Mouse (Mus musculus): ENCODE measurements at regions not wholly inside any gene's neighbourhood (a gene's known extent, or its start where the extent isn't known, plus 50 kb on each side); places are given as distances from the start of the nearest gene placed in this dataset.

DNA sequence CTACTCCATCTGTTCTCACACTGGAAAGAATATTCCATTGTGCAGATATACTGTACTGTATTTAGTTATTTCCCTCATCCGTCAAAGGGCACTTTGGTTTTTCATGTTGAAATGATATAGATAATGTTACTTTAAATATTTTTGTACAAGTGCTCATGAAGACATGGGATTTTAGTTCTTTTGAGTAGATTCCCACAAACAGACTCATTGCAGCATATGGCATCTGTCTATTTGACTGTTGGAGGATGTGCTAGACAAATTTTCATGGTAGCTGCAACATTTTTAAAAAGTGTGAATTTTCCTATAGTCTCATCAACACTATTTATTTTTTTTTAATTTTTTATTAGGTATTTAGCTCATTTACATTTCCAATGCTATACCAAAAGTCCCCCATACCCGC, 502.5 kb downstream of the Hdgfl1 start:
- H3K9ac ChIP-seq (replicated peaks) = no peak overlapping the region
- H3K36me3 ChIP-seq = no peaks in the 10 kb centered on the region
- H3K4me3 ChIP-seq (replicated peaks) = no peak overlapping the region
- no peaks in the 10 kb centered on the region for H3K9me3 ChIP-seq
- WGBS = 94% methylated on average over 2 of the region's 2 CpGs
- no peak for ATAC-seq (ENCODE audit: insufficient number of reproducible peaks, insufficient read depth, low FRiP score, low TSS enrichment, low read depth)
- H3K27ac ChIP-seq = no peak overlapping the region
- no peaks in the 10 kb centered on the region for H3K4me1 ChIP-seq (replicated peaks)
- H3K4me2 ChIP-seq = no peak overlapping the region
- H3K27me3 ChIP-seq = no peaks in the 10 kb centered on the region

GRCm38 (mm10) chr13:26235941-26236340, 534.0 kb downstream of the Hdgfl1 start:
- no peak for ATAC-seq (ENCODE audit: insufficient number of reproducible peaks, insufficient read depth, low FRiP score, low TSS enrichment, low read depth)
- no peaks in the 10 kb centered on the region for H3K4me1 ChIP-seq (replicated peaks)
- H3K9ac ChIP-seq (replicated peaks) = no peak overlapping the region
- 71% methylated on average over 5 of the region's 5 CpGs for WGBS
- no peak overlapping the region for H3K27ac ChIP-seq
- no peak overlapping the region for H3K4me2 ChIP-seq
- H3K4me3 ChIP-seq (replicated peaks) = no peak overlapping the region
- no peaks in the 10 kb centered on the region for H3K36me3 ChIP-seq
- no peaks in the 10 kb centered on the region for H3K9me3 ChIP-seq
- H3K27me3 ChIP-seq = no peaks in the 10 kb centered on the region

GRCm38 (mm10) chr13:26234703-26235102, 535.3 kb downstream of the Hdgfl1 start:
- ATAC-seq (ENCODE audit: insufficient number of reproducible peaks, insufficient read depth, low FRiP score, low TSS enrichment, low read depth) = no peak
- Histone ChIP-seq H3K4me1 (replicated peaks) (no peaks in the 10 kb centered on the region), H3K4me2 (no peak overlapping the region), H3K4me3 (replicated peaks) (no peak overlapping the region), H3K36me3 (no peaks in the 10 kb centered on the region), H3K9me3 (no peaks in the 10 kb centered on the region), H3K9ac (replicated peaks) (no peak overlapping the region), H3K27me3 (no peaks in the 10 kb centered on the region), H3K27ac (no peak overlapping the region)
- WGBS = 71% methylated on average over 1 of the region's 1 CpGs

DNA sequence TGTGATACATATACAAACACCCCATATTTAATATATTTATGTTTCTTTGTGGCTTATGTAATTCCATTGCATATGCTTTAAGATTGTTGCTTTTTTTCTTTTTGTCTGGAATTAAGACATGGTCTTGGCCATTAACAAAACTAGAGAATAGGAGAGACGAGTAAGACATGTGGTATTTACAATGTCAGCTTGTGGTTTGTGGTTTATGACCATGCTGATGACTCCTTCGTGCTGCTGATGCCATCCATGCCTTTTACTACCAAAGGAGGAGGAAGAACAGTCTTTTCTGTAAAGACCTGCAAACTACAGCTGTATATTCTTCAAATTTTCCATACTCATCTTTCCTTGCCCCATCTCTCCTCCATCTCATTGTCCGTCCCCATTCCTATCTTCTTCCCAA, 552.7 kb downstream of the Hdgfl1 start:
- Histone ChIP-seq H3K27me3 (no peaks in the 10 kb centered on the region), H3K4me1 (replicated peaks) (no peaks in the 10 kb centered on the region), H3K27ac (no peak overlapping the region), H3K36me3 (no peaks in the 10 kb centered on the region), H3K9ac (replicated peaks) (no peak overlapping the region), H3K4me2 (no peak overlapping the region), H3K4me3 (replicated peaks) (no peak overlapping the region), H3K9me3 (no peaks in the 10 kb centered on the region)
- ATAC-seq (ENCODE audit: insufficient number of reproducible peaks, insufficient read depth, low FRiP score, low TSS enrichment, low read depth) = no peak
- WGBS = 53% methylated on average over 3 of the region's 3 CpGs

DNA sequence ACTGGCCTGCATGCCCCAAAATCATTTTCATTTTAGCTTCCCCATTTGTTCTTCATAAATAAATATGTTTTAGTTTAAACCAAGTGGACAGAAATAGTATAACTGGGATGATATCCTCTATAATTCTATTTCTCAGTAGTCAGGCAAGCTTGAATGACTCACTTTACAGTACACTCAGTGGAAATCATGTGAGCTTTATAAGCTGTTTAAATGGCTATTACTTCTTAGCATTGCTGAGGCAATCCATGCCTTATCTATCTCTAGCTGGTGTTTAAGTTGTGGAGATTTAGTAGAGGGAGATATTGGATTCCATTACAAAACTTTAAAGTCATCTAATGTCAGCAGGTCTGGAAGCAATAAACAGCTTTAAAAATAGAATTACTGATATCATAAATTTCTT, 553.4 kb downstream of the Hdgfl1 start:
- Histone ChIP-seq H3K9me3 (no peaks in the 10 kb centered on the region), H3K4me3 (replicated peaks) (no peak overlapping the region), H3K4me1 (replicated peaks) (no peaks in the 10 kb centered on the region), H3K4me2 (no peak overlapping the region), H3K36me3 (no peaks in the 10 kb centered on the region), H3K27me3 (no peaks in the 10 kb centered on the region), H3K27ac (no peak overlapping the region), H3K9ac (replicated peaks) (no peak overlapping the region)
- no peak for ATAC-seq (ENCODE audit: insufficient number of reproducible peaks, insufficient read depth, low FRiP score, low TSS enrichment, low read depth)

GRCm38 (mm10) chr13:26205532-26206105, 564.3 kb downstream of the Hdgfl1 start:
- no peak overlapping the region for H3K4me3 ChIP-seq (replicated peaks)
- H3K4me2 ChIP-seq = no peak overlapping the region
- H3K36me3 ChIP-seq = no peaks in the 10 kb centered on the region
- no peak overlapping the region for H3K9ac ChIP-seq (replicated peaks)
- 70% methylated on average over 1 of the region's 1 CpGs for WGBS
- no peak overlapping the region for H3K27ac ChIP-seq
- H3K27me3 ChIP-seq = no peaks in the 10 kb centered on the region
- no peaks in the 10 kb centered on the region for H3K9me3 ChIP-seq
- ATAC-seq (ENCODE audit: insufficient number of reproducible peaks, insufficient read depth, low FRiP score, low TSS enrichment, low read depth) = no peak
- 0 out of 2 replicates have a peak, but pooled peaks cover 3% of the 10 kb centered on the region for H3K4me1 ChIP-seq (replicated peaks)

DNA sequence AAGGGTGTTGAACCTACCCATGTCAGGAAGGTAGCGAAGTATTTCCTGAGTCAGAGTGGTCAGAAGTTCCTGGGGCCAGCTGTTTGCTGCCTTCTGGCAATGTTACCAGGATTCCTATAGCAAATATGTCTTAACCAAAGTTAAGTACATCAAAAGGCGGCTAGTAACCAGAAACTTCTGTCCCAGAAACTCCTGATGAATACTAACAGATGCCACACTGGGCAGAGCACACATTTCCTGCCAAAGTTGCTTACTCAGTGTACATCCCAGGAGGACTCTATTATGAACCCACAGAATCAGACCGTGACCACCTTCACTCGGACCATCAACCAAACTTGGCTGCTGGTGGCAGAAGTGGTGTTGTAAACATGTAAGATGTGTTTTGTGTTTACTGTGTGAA, 575.3 kb downstream of the Hdgfl1 start:
- no peak for ATAC-seq (ENCODE audit: insufficient number of reproducible peaks, insufficient read depth, low FRiP score, low TSS enrichment, low read depth)
- Histone ChIP-seq H3K27me3 (no peaks in the 10 kb centered on the region), H3K27ac (no peak overlapping the region), H3K36me3 (no peaks in the 10 kb centered on the region), H3K4me2 (no peak overlapping the region), H3K9me3 (no peaks in the 10 kb centered on the region), H3K9ac (replicated peaks) (no peak overlapping the region), H3K4me1 (replicated peaks) (no peaks in the 10 kb centered on the region), H3K4me3 (replicated peaks) (no peak overlapping the region)
- WGBS = 73% methylated on average over 4 of the region's 4 CpGs

GRCm38 (mm10) chr13:26183879-26184278, 586.1 kb downstream of the Hdgfl1 start:
- no peak overlapping the region for H3K9ac ChIP-seq (replicated peaks)
- no peak overlapping the region for H3K27ac ChIP-seq
- no peaks in the 10 kb centered on the region for H3K9me3 ChIP-seq
- no peaks in the 10 kb centered on the region for H3K4me1 ChIP-seq (replicated peaks)
- no peak for ATAC-seq (ENCODE audit: insufficient number of reproducible peaks, insufficient read depth, low FRiP score, low TSS enrichment, low read depth)
- WGBS = 85% methylated on average over 4 of the region's 4 CpGs
- H3K4me2 ChIP-seq = no peak overlapping the region
- H3K27me3 ChIP-seq = no peaks in the 10 kb centered on the region
- no peak overlapping the region for H3K4me3 ChIP-seq (replicated peaks)
- no peaks in the 10 kb centered on the region for H3K36me3 ChIP-seq

- no peak for ATAC-seq (ENCODE audit: insufficient number of reproducible peaks, insufficient read depth, low FRiP score, low TSS enrichment, low read depth)
- Histone ChIP-seq H3K27me3 (no peaks in the 10 kb centered on the region), H3K4me2 (no peak overlapping the region), H3K9me3 (no peaks in the 10 kb centered on the region), H3K4me3 (replicated peaks) (no peak overlapping the region), H3K9ac (replicated peaks) (no peak overlapping the region), H3K36me3 (no peaks in the 10 kb centered on the region), H3K4me1 (replicated peaks) (no peaks in the 10 kb centered on the region), H3K27ac (no peak overlapping the region)
- WGBS = 89% methylated on average over 2 of the region's 2 CpGs
Observed at GRCm38 (mm10) chr13:26171891-26172482, 598.0 kb downstream of the Hdgfl1 start.

- WGBS = 68% methylated on average over 2 of the region's 2 CpGs
- no peak overlapping the region for H3K9ac ChIP-seq (replicated peaks)
- no peak overlapping the region for H3K4me2 ChIP-seq
- H3K36me3 ChIP-seq = no peaks in the 10 kb centered on the region
- no peaks in the 10 kb centered on the region for H3K27me3 ChIP-seq
- no peak for ATAC-seq (ENCODE audit: insufficient number of reproducible peaks, insufficient read depth, low FRiP score, low TSS enrichment, low read depth)
- H3K9me3 ChIP-seq = no peaks in the 10 kb centered on the region
- H3K4me3 ChIP-seq (replicated peaks) = no peak overlapping the region
- H3K4me1 ChIP-seq (replicated peaks) = no peaks in the 10 kb centered on the region
- no peak overlapping the region for H3K27ac ChIP-seq
Observed at GRCm38 (mm10) chr13:26169641-26170040, 600.3 kb downstream of the Hdgfl1 start.

DNA sequence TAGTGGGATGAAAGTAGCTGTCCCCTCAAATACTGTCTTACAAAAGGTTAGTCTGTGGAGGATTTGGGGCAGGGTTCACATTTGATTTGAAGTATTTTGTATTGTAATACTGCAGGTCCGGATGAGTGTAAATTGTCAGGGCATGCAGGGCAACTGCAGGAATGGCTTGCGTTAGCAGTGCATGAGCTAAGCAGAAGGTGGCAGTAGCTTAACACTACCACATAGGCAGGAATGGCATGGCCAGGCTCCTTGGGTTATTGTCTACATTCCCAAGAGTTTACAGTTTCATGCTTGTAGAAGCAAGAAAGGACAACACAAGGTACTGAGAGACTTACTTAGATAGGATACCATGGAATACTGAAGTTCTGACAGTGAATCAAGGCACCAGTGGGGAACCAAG, 611.3 kb downstream of the Hdgfl1 start:
- no peak for ATAC-seq (ENCODE audit: insufficient number of reproducible peaks, insufficient read depth, low FRiP score, low TSS enrichment, low read depth)
- Histone ChIP-seq H3K9me3 (no peaks in the 10 kb centered on the region), H3K4me1 (replicated peaks) (peaks cover 4% of the 10 kb centered on the region), H3K4me3 (replicated peaks) (no peak overlapping the region), H3K4me2 (no peak overlapping the region), H3K27me3 (no peaks in the 10 kb centered on the region), H3K9ac (replicated peaks) (no peak overlapping the region), H3K36me3 (no peaks in the 10 kb centered on the region), H3K27ac (no peak overlapping the region)
- WGBS = 74% methylated on average over 2 of the region's 2 CpGs
